Mouse (Mus musculus) lung, postnatal 10 days (tissue): ENCODE data around the gene Olfr1176.

Source experiments
- DNase-seq: peaks from one replicate; pipeline ENCODE4 v3.0.0; 2021

Gene Olfr1176

GRCm38 (mm10) chr2:88336421-88336820, at the start of gene Olfr1176:
TSS of gene Olfr1176 (plus strand) at chr2:88336721.
- no peak for DNase-seq

DNA sequence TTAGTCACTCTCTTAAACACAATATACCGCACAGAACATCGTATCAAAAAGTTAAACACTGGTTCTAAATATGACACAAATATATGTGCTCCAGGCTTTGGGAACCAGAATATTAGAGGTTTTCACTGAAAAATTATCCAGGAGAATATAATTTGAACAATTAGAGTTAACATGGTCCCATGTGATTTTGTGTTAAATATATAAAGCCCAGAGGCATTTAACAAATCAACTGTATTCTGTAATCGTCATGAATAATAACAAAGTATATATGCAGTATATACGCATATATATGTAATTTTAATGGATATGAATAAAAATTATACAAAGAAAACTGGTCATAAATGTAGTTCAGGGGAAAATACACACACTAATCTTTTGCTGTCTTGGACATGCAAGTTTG, 21.5 kb upstream of the Olfr1176 start, which contains the start of gene Olfr1174-ps:
TSS of gene Olfr1174-ps (minus strand) at position 101 of the 400 bp plus-strand sequence.
- no peak for DNase-seq

GRCm38 (mm10) chr2:88327115-88327514, 9.4 kb upstream of the Olfr1176 start, which contains the start of gene Olfr1175-ps:
TSS of gene Olfr1175-ps (minus strand) at chr2:88327215.
- DNase-seq = no peak

- no peak for DNase-seq
Observed at GRCm38 (mm10) chr2:88346392-88346791, 9.9 kb downstream of the Olfr1176 start, which contains the start of gene Olfr1177-ps. TSS of gene Olfr1177-ps (minus strand) at chr2:88346492.

DNA sequence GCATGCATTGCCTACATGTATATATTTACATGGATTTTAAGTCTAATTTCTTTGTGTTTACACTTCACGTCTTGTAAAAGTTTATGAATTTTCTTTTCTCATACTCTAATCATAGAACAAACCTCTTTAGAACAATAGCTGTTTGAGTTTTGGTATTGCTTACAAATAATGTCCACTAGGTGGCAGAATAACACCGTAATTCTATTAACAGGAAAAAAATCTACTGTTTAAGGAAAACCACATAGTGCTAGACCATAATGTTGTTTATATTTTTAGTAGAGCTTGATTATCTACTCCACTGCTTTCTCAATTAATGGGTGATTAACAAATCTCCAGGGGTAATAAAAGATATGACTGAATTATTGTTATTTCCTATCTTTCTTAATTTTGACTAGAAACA, 19.8 kb downstream of the Olfr1176 start:
- no peak for DNase-seq

GRCm38 (mm10) chr2:88386762-88387161, 50.2 kb downstream of the Olfr1176 start, which contains the start of gene Olfr1178:
TSS of gene Olfr1178 (plus strand) at chr2:88387062.
- no peak for DNase-seq
